Mouse (Mus musculus) left cerebral cortex, adult 18-20 months (tissue): Measurements from ENCODE around the gene Gm13103. TPM values are rescaled to one million over a fixed set of nuclear protein-coding genes. Genes with fewer than 3 reads are reported as not detected.
"Not testable (repeated sequence)": the region's sequence is repeated elsewhere in the genome, so short reads cannot be mapped to it uniquely, and the experiment has no call there.

Experiments
- DNase-seq, 2 experiments: peaks; one replicate each; pipeline ENCODE4 v3.0.0; 2021 to 2022; ENCODE audit warnings: low spot score in 2 of 2, mixed read lengths in 1 of 2
- long read RNA-seq, 2 experiments: library from polyadenylated mRNA; stranded (forward); transcript quantifications; one replicate each; pipeline ENCODE4 v2.0.0; 2021
- total RNA-seq, 2 experiments: library from RNA; stranded (reverse); gene quantifications; 2 replicates each; pipeline ENCODE4 v1.2.3; 2021

Gene Gm13103
- total RNA-seq = not detected
- long read RNA-seq, experiment 1 = 0 reads
- long read RNA-seq, experiment 2 = 0 reads

GRCm38 (mm10) chr4:143846197-143846596 is at the start of gene Gm13103:
Gene Gm13103 (plus strand): TSS chr4:143846497.
- not testable (repeated sequence) for DNase-seq

GRCm38 (mm10) chr4:143815993-143816392 is 30.3 kb upstream of the Gm13103 start, which contains the start of gene Gm13084:
Gene Gm13084 (minus strand): TSS chr4:143816093.
- no peak for DNase-seq

GRCm38 (mm10) chr4:143882371-143882770 is 36.1 kb downstream of the Gm13103 start:
- DNase-seq = not testable (repeated sequence)

GRCm38 (mm10) chr4:143894406-143894805 is 48.1 kb downstream of the Gm13103 start:
- DNase-seq = not testable (repeated sequence)

GRCm38 (mm10) chr4:143900280-143900679 is 54.0 kb downstream of the Gm13103 start, which contains the start of gene Pramef6:
Gene Pramef6 (minus strand): TSS chr4:143900380.
- DNase-seq = not testable (repeated sequence)

Other genes starting within 250 kb of the Gm13103 start
- gene Gm13083, start 231.5 kb upstream of the Gm13103 start, total RNA-seq = not detected
- not detected for gene Gm13088, start 189.3 kb upstream of the Gm13103 start, total RNA-seq
- gene Gm13089, start 143.8 kb upstream of the Gm13103 start, total RNA-seq = not detected
- gene Gm13078, start 127.0 kb upstream of the Gm13103 start, total RNA-seq = not detected
- gene Gm13023, start 57.1 kb upstream of the Gm13103 start, total RNA-seq = not detected
- not detected for gene Gm13084, start 30.4 kb upstream of the Gm13103 start, total RNA-seq
- gene Pramef6, start 53.9 kb downstream of the Gm13103 start, total RNA-seq = not detected
- gene Pramef25, start 104.5 kb downstream of the Gm13103 start, total RNA-seq = not detected
- gene Gm13101, start 120.5 kb downstream of the Gm13103 start, total RNA-seq = not detected
- gene Pramef17, start 147.9 kb downstream of the Gm13103 start, total RNA-seq = not detected
- not detected for gene Pramel4, start 212.6 kb downstream of the Gm13103 start, total RNA-seq